Mouse (Mus musculus) embryonic facial prominence, embryonic 11.5 days (tissue): ENCODE measurements around the gene Flywch2. TPM values are rescaled to one million over a fixed set of nuclear protein-coding genes. Genes with fewer than 3 reads are reported as not detected.

Experiments
- ATAC-seq: fragments of 200-750 bp; cut with Nextera tagmentation; replicated peaks from 2 replicates; pipeline ENCODE4 v1.8.0; 2017; ENCODE audit warnings: low read depth; ENCODE audit not compliant: insufficient number of reproducible peaks, low FRiP score, low TSS enrichment
- DNase-seq: peaks from one replicate; pipeline ENCODE4 v3.0.0-alpha.2; 2015; ENCODE audit warnings: low spot score
- H3K27ac ChIP-seq: fragments of 300-500 bp; sonication (generic); replicated peaks from 2 replicates; pipeline ENCODE4 v1.5.1; 2014; ENCODE audit warnings: mild to moderate bottlenecking, low read depth, low read length, control low read depth
- H3K27me3 ChIP-seq: fragments of 300-500 bp; sonication (generic); 2 replicates; pipeline ENCODE4 v1.6.1; 2014; ENCODE audit warnings: mild to moderate bottlenecking, low read length, moderate library complexity, mixed read lengths; ENCODE audit not compliant: control insufficient read depth, insufficient read depth
- H3K36me3 ChIP-seq: fragments of 300-500 bp; sonication (generic); replicated peaks from 2 replicates; pipeline ENCODE4 v1.6.1; 2014; ENCODE audit warnings: low read depth, mild to moderate bottlenecking, low read length, moderate library complexity, mixed read lengths; ENCODE audit not compliant: control insufficient read depth, insufficient read depth
- H3K4me1 ChIP-seq: fragments of 300-500 bp; sonication (generic); 2 replicates; pipeline ENCODE4 v1.6.1; 2014; ENCODE audit warnings: low read length, mixed read lengths; ENCODE audit not compliant: control insufficient read depth, insufficient read depth
- H3K4me2 ChIP-seq: fragments of 300-500 bp; sonication (generic); 2 replicates; pipeline ENCODE4 v1.6.1; 2014; ENCODE audit warnings: low read depth, mild to moderate bottlenecking, control low read depth, low read length, moderate library complexity
- H3K4me3 ChIP-seq: fragments of 300-500 bp; sonication (generic); 2 replicates; pipeline ENCODE4 v1.5.1; 2014; ENCODE audit warnings: low read depth, low read length, control low read depth
- H3K9ac ChIP-seq: fragments of 300-500 bp; sonication (generic); replicated peaks from 2 replicates; pipeline ENCODE4 v1.6.1; 2014; ENCODE audit warnings: mild to moderate bottlenecking, control low read depth, low read length
- H3K9me3 ChIP-seq: fragments of 300-500 bp; sonication (generic); replicated peaks from 2 replicates; pipeline ENCODE4 v1.6.1; 2016; ENCODE audit warnings: mild to moderate bottlenecking, low read length, inconsistent platforms, mixed read lengths; ENCODE audit not compliant: control insufficient read depth
- WGBS: fragments of 180-500 bp; shearing (Covaris S2); extraction: QIAGEN DNeasy Blood & Tissue Kit; methylation state at CpG from one replicate; pipeline ENCODE4 v1.1.7; 2014; 5-methylcytosine and 5-hydroxymethylcytosine counted together
- polyA plus RNA-seq: library from polyadenylated mRNA; unstranded; fragments of >200 nt; fragmentation: Nextera tagmentation; extraction: Ambion mirVana; gene quantifications from 2 replicates; pipeline ENCODE4 v1.2.1, GENCODE M21; 2014

Gene Flywch2
- polyA plus RNA-seq, 1 experiment from 2014 or later, result 35.4 TPM

DNA sequence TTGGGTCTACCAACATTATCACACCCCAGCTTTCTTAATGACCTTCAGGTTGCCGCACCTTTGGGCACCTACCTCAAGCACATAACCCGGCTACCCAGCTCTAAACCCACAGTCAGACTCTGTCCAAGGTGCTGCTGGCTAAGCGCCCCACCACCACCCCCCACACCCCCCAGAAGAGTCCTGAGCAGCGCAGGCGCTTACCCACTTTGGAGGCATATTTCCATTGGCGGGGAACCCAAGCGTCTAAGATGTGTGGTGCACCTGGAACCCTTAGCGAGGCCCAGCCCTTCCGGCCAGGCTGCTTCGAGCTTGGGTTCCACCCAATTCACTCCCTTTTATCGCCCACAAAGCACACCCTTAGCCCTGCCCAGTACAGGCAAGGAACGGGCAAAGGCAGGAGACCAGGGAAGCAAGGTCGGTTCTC is 45.3 kb downstream of the Flywch2 start, which contains the start of gene Paqr4:
TSS of gene Paqr4 (minus strand) at position 270 of the 424 bp plus-strand sequence.
- Histone ChIP-seq H3K4me3 (peak within 1 kb of the TSS; percentile 58), H3K4me1 (peaks cover 10% of the 10 kb centered on the region), H3K9ac (peak within 1 kb of the TSS; percentile 57), H3K27me3 (peaks cover 71% of the 10 kb centered on the region), H3K36me3 (no peaks in the 10 kb centered on the region), H3K27ac (peak within 1 kb of the TSS; percentile 56; the same call in 1 of the 2 replicates), H3K4me2 (peak within 1 kb of the TSS; percentile 97), H3K9me3 (no peaks in the 10 kb centered on the region)
- DNase-seq, result no peak
- 10% methylated on average over 13 of the region's 13 CpGs for WGBS
- ATAC-seq, result peak; percentile 4; the same call in 1 of the 2 replicates

- H3K9ac ChIP-seq, result peak overlapping the region; percentile 57
- H3K36me3 ChIP-seq, result no peaks in the 10 kb centered on the region
- peak overlapping the region; percentile 58 for H3K4me3 ChIP-seq
- H3K9me3 ChIP-seq, result no peaks in the 10 kb centered on the region
- DNase-seq (peak; percentile 89), ATAC-seq (peak; percentile 53)
- under 1% methylated on average over 46 of the region's 46 CpGs for WGBS
- peak overlapping the region; percentile 56; the same call in 1 of the 2 replicates for H3K27ac ChIP-seq
- H3K27me3 ChIP-seq, result peaks cover 66% of the 10 kb centered on the region
- H3K4me1 ChIP-seq, result peaks cover 10% of the 10 kb centered on the region
- H3K4me2 ChIP-seq, result peak overlapping the region; percentile 97
Observed at GRCm38 (mm10) chr17:23740136-23740584, 45.7 kb downstream of the Flywch2 start.

GRCm38 (mm10) chr17:23739202-23740135 is 46.4 kb downstream of the Flywch2 start:
- peak overlapping the region; percentile 57 for H3K9ac ChIP-seq
- peak overlapping the region; percentile 58 for H3K4me3 ChIP-seq
- H3K27ac ChIP-seq, result peak overlapping the region; percentile 56
- WGBS, result under 1% methylated on average over 48 of the region's 48 CpGs
- ATAC-seq (0 out of 2 replicates have a peak, but pooled peaks have one; percentile 15), DNase-seq (peak; percentile 23)
- H3K4me2 ChIP-seq, result peak overlapping the region; percentile 97
- H3K4me1 ChIP-seq, result peaks cover 6% of the 10 kb centered on the region
- no peaks in the 10 kb centered on the region for H3K9me3 ChIP-seq
- peaks cover 59% of the 10 kb centered on the region for H3K27me3 ChIP-seq
- no peaks in the 10 kb centered on the region for H3K36me3 ChIP-seq

DNA sequence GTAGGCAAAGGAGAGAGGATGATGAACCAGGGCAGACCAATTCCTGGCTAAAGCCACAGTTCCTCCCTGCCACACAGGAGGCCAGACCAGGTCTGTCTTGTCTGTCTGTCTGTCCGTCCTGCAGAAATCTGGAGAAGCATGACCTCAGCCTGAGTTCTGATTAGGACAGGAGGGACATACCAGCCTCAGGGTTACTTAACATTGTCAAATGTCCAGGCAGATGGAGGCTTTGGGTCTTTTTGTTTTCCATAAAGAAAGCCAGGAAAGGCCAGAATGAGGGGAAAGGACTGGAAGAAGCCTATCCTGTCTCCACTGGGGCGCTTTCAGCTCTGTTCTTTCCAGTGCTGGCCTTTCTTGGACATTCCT is 47.1 kb downstream of the Flywch2 start:
- DNase-seq (no peak), ATAC-seq (no peak)
- H3K4me2 ChIP-seq, result peak overlapping the region; percentile 97
- no peak overlapping the region for H3K9ac ChIP-seq
- no peaks in the 10 kb centered on the region for H3K36me3 ChIP-seq
- peaks cover 6% of the 10 kb centered on the region for H3K4me1 ChIP-seq
- peaks cover 53% of the 10 kb centered on the region for H3K27me3 ChIP-seq
- no peak overlapping the region for H3K27ac ChIP-seq
- WGBS, result 30% methylated on average over 2 of the region's 2 CpGs
- peak overlapping the region; percentile 58 for H3K4me3 ChIP-seq
- no peaks in the 10 kb centered on the region for H3K9me3 ChIP-seq

DNA sequence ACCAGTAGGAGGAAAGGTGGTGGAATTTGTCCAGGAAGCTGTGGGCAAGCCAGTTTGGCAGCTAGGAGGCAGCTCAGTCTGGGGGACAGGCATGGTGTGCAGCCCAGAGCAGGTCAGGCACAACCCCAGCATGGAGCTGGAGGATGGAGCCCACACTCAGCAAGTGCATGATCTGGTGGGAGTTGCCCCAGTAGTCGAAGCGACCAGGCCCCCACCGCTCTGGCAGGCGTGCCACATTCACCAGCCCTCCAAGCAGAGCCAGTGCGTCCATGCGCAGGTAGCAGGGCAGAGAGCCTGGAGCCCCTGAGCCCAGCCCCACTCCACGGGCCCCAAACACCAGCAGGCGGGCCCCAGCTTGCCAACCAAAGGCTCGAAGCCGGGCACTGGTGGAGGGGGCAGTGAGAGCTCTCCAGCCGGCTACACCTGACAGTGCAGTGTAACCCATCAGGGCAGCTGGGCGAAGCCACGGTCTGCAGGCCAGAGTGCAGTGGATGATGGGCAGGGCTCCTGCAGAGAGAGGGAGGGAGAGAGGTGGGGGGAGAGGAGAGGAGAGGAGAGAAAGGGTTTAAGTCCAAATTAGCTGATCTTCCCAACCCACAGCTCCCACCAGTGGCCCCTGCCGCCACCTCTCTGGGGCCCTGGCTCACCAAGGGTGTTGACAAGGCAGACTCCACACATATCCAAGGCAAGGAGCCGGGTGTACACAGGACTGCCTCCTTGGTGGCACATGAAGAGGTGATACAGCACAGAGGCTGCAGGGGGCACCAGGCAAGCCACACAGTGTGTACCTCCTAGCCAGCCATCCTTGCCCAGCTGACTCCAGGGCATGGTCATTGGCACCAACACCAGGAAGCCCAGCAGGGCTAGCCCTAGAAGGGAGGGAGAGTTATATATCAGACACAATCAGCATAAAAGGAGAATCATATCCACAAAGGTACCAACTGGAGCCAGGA is 48.1 kb downstream of the Flywch2 start:
- DNase-seq, result no peak
- Histone ChIP-seq H3K36me3 (no peaks in the 10 kb centered on the region), H3K4me3 (no peak overlapping the region), H3K9ac (no peak overlapping the region; the same call in 1 of the 2 replicates), H3K27me3 (peaks cover 42% of the 10 kb centered on the region), H3K4me1 (peaks cover 6% of the 10 kb centered on the region), H3K27ac (no peak overlapping the region), H3K4me2 (no peak overlapping the region), H3K9me3 (no peaks in the 10 kb centered on the region)
- 62% methylated on average over 15 of the region's 15 CpGs for WGBS
- 0 out of 2 replicates have a peak, but pooled peaks have one; percentile 2 for ATAC-seq

- DNase-seq, result no peak
- Histone ChIP-seq H3K27me3 (peaks cover 12% of the 10 kb centered on the region), H3K36me3 (no peaks in the 10 kb centered on the region)
Observed at GRCm38 (mm10) chr17:23734341-23734740, 51.5 kb downstream of the Flywch2 start.

GRCm38 (mm10) chr17:23730441-23730840 is 55.4 kb downstream of the Flywch2 start:
- Histone ChIP-seq H3K4me2 (no peak overlapping the region), H3K4me1 (no peaks in the 10 kb centered on the region), H3K36me3 (no peaks in the 10 kb centered on the region), H3K27me3 (no peaks in the 10 kb centered on the region; the same call in 1 of the 2 replicates), H3K27ac (no peak overlapping the region), H3K9me3 (no peaks in the 10 kb centered on the region), H3K4me3 (no peak overlapping the region), H3K9ac (no peak overlapping the region)
- 55% methylated on average over 1 of the region's 1 CpGs for WGBS
- DNase-seq (no peak), ATAC-seq (no peak)

More at GRCm38 (mm10) chr17:23734341-23734740, 51.5 kb downstream of the Flywch2 start:
- no peak for ATAC-seq
- H3K4me1 ChIP-seq, result peaks cover under 1% of the 10 kb centered on the region
- no peaks in the 10 kb centered on the region for H3K9me3 ChIP-seq
- WGBS, result 88% methylated on average over 1 of the region's 1 CpGs
- H3K4me2 ChIP-seq, result no peak overlapping the region
- no peak overlapping the region for H3K9ac ChIP-seq
- H3K27ac ChIP-seq, result no peak overlapping the region
- no peak overlapping the region for H3K4me3 ChIP-seq
